Mouse (Mus musculus) embryo, embryonic 11.5 days (tissue): ENCODE data around the gene Ccdc181.

Source experiments
- DNase-seq: peaks from one replicate; pipeline ENCODE4 v3.0.0-alpha.2; 2012; ENCODE audit warnings: low read depth, low spot score

Ccdc181 gene

GRCm38 (mm10) chr1:164332559-164332958, 57.2 kb downstream of the Ccdc181 start:
- no peak for DNase-seq

- DNase-seq = no peak
These were observed 60.0 kb downstream of the Ccdc181 start for GRCm38 (mm10) chr1:164335435-164335834.

DNA sequence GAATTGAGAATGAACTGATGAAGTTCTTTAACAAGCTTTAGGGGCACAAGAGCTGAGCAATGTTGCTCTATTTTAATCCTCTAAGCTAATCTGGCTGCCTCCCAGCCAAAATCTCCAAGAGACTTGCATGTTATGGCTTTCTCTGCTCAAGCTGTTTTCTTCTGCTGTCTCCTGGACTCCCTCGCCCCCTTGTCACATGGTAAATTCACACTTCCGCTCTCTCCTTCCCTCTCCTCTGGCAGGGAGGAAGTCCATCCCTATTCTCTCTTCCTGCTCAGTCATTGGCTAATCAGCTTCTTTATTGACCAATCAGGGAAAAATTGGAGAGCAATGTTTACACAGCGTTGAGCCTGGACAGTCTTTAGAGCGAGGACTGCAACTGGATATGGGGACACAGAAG, 60.5 kb downstream of the Ccdc181 start:
- no peak for DNase-seq
